ENCODE assay signal across 8 mouse cellular contexts in the genomic region with DNA sequence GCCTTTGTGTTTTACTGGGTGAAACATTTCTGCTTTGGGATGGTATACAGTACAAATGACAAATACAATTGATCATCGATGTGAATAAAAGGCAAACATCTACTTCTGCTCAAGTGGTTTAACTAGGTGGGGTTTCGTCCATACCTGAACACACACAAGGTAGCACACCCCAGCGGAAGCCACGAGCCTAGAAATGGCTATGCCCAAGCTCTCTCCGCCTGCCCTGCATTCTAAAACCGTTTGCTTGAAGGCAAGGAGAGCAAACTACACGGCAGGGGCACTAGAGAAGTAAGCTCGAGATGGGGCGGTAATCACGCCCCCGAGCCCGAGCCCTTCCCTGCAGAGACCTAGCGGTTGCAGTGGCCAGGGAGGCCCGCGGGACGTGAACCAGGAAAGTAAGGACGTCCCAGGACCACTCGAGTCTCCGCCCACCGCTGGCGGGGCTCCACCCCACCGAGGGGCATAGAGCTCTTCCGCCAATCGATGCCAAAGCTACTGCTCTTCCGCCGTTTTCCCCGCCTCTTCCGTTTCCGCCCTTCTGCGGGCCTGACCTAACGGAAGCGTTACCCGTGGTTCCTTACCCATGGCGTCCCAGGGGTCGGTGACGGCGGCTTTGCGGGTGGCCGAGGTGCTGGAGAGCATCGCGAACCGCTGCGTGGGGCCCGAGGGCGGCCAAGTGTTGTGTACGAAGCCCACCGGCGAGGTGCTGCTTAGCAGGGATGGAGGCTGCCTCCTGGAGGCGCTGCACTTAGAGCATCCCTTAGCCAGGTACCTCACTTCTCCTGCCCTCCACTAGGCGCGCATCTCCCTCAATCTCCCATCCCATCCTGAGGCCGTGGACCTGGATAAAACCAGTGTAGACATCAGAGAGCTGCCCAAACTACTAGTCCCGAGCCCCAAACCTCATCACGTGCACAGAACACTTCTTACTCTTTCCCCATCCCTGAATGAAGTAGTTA. TPM values are rescaled to one million over a fixed set of nuclear protein-coding genes. Genes with fewer than 3 reads are reported as not detected.
DNase-seq lines count a peak whose midpoint lies in the region; ATAC-seq and TF ChIP-seq lines count a peak whose summit lies in the region.

A gene (plus strand): TSS at position 540 of the 959 bp plus-strand sequence.

- no peaks in the 10 kb centered on the region for H3K9me3 ChIP-seq in heart, embryonic 12.5 days (replicated peaks)
- H3K9me3 ChIP-seq in kidney, postnatal 0 days (replicated peaks; ENCODE audit: low read length) = no peaks in the 10 kb centered on the region
- no peaks in the 10 kb centered on the region for H3K9me3 ChIP-seq in liver, embryonic 11.5 days (ENCODE audit: control insufficient read depth, low read length)
- no peaks in the 10 kb centered on the region for H3K9me3 ChIP-seq in stomach, embryonic 14.5 days (ENCODE audit: control insufficient read depth, low read depth, low read length)

- H3K79me2 ChIP-seq in C2C12 (ENCODE audit: control insufficient read depth, insufficient read depth) = peaks cover 6% of the 10 kb centered on the region

- under 1% methylated on average over 54 of the region's 54 CpGs for WGBS in heart, embryonic 12.5 days
- 1% methylated on average over 52 of the region's 54 CpGs for WGBS in kidney, postnatal 0 days
- under 1% methylated on average over 54 of the region's 54 CpGs for WGBS in liver, embryonic 11.5 days
- 1% methylated on average over 54 of the region's 54 CpGs for WGBS in stomach, embryonic 14.5 days

- H3K4me2 ChIP-seq in heart, embryonic 12.5 days = peak within 1 kb of the TSS; percentile 77
- H3K4me2 ChIP-seq in kidney, postnatal 0 days (ENCODE audit: low read length) = peak within 1 kb of the TSS; percentile 69
- peak within 1 kb of the TSS; percentile 73 for H3K4me2 ChIP-seq in liver, embryonic 11.5 days
- peak within 1 kb of the TSS; percentile 62 for H3K4me2 ChIP-seq in stomach, embryonic 14.5 days (replicated peaks; ENCODE audit: low read depth, low read length)

- no peaks in the 10 kb centered on the region for H3K27me3 ChIP-seq in C2C12 (ENCODE audit: control insufficient read depth, insufficient read depth, insufficient read length)
- no peaks in the 10 kb centered on the region for H3K27me3 ChIP-seq in heart, embryonic 12.5 days (replicated peaks)
- no peaks in the 10 kb centered on the region for H3K27me3 ChIP-seq in kidney, postnatal 0 days (ENCODE audit: insufficient read depth, low read length)
- H3K27me3 ChIP-seq in liver, embryonic 11.5 days (replicated peaks; ENCODE audit: control insufficient read depth, insufficient read depth, low read length) = no peaks in the 10 kb centered on the region
- H3K27me3 ChIP-seq in stomach, embryonic 14.5 days (ENCODE audit: control insufficient read depth, insufficient read depth, low read length) = no peaks in the 10 kb centered on the region

- H3ac ChIP-seq in C2C12 (ENCODE audit: control insufficient read depth, insufficient read length, low read depth) = peak within 1 kb of the TSS; percentile 97

- H3K4me1 ChIP-seq in heart, embryonic 12.5 days (replicated peaks) = peaks cover 3% of the 10 kb centered on the region; the same call in 1 of the 2 replicates
- no peaks in the 10 kb centered on the region for H3K4me1 ChIP-seq in kidney, postnatal 0 days (replicated peaks; ENCODE audit: insufficient read depth, low read length)
- H3K4me1 ChIP-seq in liver, embryonic 11.5 days (replicated peaks; ENCODE audit: control insufficient read depth, insufficient read depth, low read length) = peaks cover 6% of the 10 kb centered on the region
- H3K4me1 ChIP-seq in stomach, embryonic 14.5 days (ENCODE audit: control insufficient read depth, insufficient read depth, low read length) = no peaks in the 10 kb centered on the region

- peak; percentile 91 for DNase-seq in brain, embryonic 18.5 days (ENCODE audit: low read depth, low spot score)
- DNase-seq in kidney, postnatal 0 days (ENCODE audit: low spot score) = peak; percentile 99
- peak; percentile 92 for DNase-seq in liver, embryonic 11.5 days (ENCODE audit: low spot score)
- peak; percentile 94 for DNase-seq in naive thymus-derived CD4-positive, alpha-beta T cell, adult 2 months (ENCODE audit: low read depth)

- no peaks in the 10 kb centered on the region for H3K79me3 ChIP-seq in C2C12 (ENCODE audit: low read depth)

- H3K9ac ChIP-seq in heart, embryonic 12.5 days = peak within 1 kb of the TSS; percentile 86
- peak within 1 kb of the TSS; percentile 56 for H3K9ac ChIP-seq in kidney, postnatal 0 days (ENCODE audit: low read depth, low read length)
- peak within 1 kb of the TSS; percentile 72 for H3K9ac ChIP-seq in liver, embryonic 11.5 days (ENCODE audit: low read depth, low read length)
- H3K9ac ChIP-seq in stomach, embryonic 14.5 days (replicated peaks; ENCODE audit: low read depth, low read length) = peak within 1 kb of the TSS; percentile 54

- H3K4me3 ChIP-seq in C2C12 (ENCODE audit: insufficient read depth, poor library complexity, severe bottlenecking) = peak within 1 kb of the TSS; percentile 53
- peak within 1 kb of the TSS; percentile 95 for H3K4me3 ChIP-seq in heart, embryonic 12.5 days
- peak within 1 kb of the TSS; percentile 59 for H3K4me3 ChIP-seq in kidney, postnatal 0 days (replicated peaks; ENCODE audit: low read depth, low read length)
- peak within 1 kb of the TSS; percentile 83 for H3K4me3 ChIP-seq in liver, embryonic 11.5 days (ENCODE audit: low read depth, low read length)
- peak within 1 kb of the TSS; percentile 69 for H3K4me3 ChIP-seq in stomach, embryonic 14.5 days (ENCODE audit: low read depth, low read length)

- H3K36me3 ChIP-seq in C2C12 (ENCODE audit: control insufficient read depth, insufficient read depth) = peaks cover under 1% of the 10 kb centered on the region
- peaks cover 2% of the 10 kb centered on the region for H3K36me3 ChIP-seq in heart, embryonic 12.5 days
- 0 out of 2 replicates have a peak, but pooled peaks cover under 1% of the 10 kb centered on the region for H3K36me3 ChIP-seq in kidney, postnatal 0 days (ENCODE audit: insufficient read depth, low read length)
- H3K36me3 ChIP-seq in liver, embryonic 11.5 days (ENCODE audit: control insufficient read depth, insufficient read depth, low read length) = no peaks in the 10 kb centered on the region
- H3K36me3 ChIP-seq in stomach, embryonic 14.5 days (ENCODE audit: control insufficient read depth, insufficient read depth, low read length) = no peaks in the 10 kb centered on the region; the same call in 1 of the 2 replicates

- TF ChIP-seq CTCF in C2C12 (IDR thresholded peaks at IDR 0.05; ENCODE audit: control insufficient read depth, insufficient read depth, insufficient read length) = peak; percentile 70
- peak; percentile 79 for TF ChIP-seq CTCF in kidney, postnatal 0 days (IDR thresholded peaks at IDR 0.05; ENCODE audit: low read depth)

- peak; percentile 99 for ATAC-seq in erythroid progenitor cell, adult 5-6 weeks (replicated peaks; ENCODE audit: low FRiP score, poor library complexity, severe bottlenecking)
- peak; percentile 99 for ATAC-seq in heart, embryonic 12.5 days (ENCODE audit: insufficient number of reproducible peaks, low FRiP score)
- peak; percentile 98 for ATAC-seq in kidney, postnatal 0 days (replicated peaks; ENCODE audit: low FRiP score, low read depth)
- peak; percentile 99 for ATAC-seq in liver, embryonic 11.5 days (replicated peaks; ENCODE audit: low FRiP score)
- peak; percentile 99 for ATAC-seq in stomach, embryonic 14.5 days (ENCODE audit: insufficient number of reproducible peaks, insufficient read depth, low FRiP score, low read depth)

- peak within 1 kb of the TSS; percentile 78; the same call in 1 of the 2 replicates for H3K27ac ChIP-seq in heart, embryonic 12.5 days (ENCODE audit: poor library complexity, severe bottlenecking)
- peak within 1 kb of the TSS; percentile 75 for H3K27ac ChIP-seq in kidney, postnatal 0 days
- H3K27ac ChIP-seq in liver, embryonic 11.5 days (ENCODE audit: low read depth, low read length) = peak within 1 kb of the TSS; percentile 34; the same call in 1 of the 2 replicates
- H3K27ac ChIP-seq in stomach, embryonic 14.5 days (ENCODE audit: low read length) = peak within 1 kb of the TSS; percentile 74; the same call in 1 of the 2 replicates

TF ChIP-seq in C2C12, 6 proteins besides CTCF, POLR2A, EP300 and RAD21:
- no peak for TF ChIP-seq FOSL1 (IDR thresholded peaks at IDR 0.05; ENCODE audit: insufficient read depth, low read length, poor library complexity, severe bottlenecking)
- TF ChIP-seq MAX (IDR thresholded peaks at IDR 0.05) = peak; percentile 40
- TF ChIP-seq MYOD1 (IDR thresholded peaks at IDR 0.05; ENCODE audit: control insufficient read depth, insufficient read length, low read depth) = no peak
- TF ChIP-seq USF1 (IDR thresholded peaks at IDR 0.05; ENCODE audit: low read depth) = peak; percentile 27

RNA-seq across cellular contexts. Expression of the gene that starts here (rescaled TPM):
- polyA plus RNA-seq in C2C12 (2012; fragmentation: generic; extraction: Trizol) = 1.2 TPM
- not detected in 2 replicates for total RNA-seq in erythroid progenitor cell, adult 5-6 weeks (2015; ENCODE audit: low replicate concordance)
- total RNA-seq in erythroid progenitor cell, adult 5-6 weeks (2017; ENCODE audit: low replicate concordance) = 0.26 and 2.6 TPM in 2 replicates
- 3.6 and 4.7 TPM in 2 replicates for polyA plus RNA-seq in heart, embryonic 12.5 days (2016; fragmentation: Nextera tagmentation; extraction: Ambion mirVana)
- polyA plus RNA-seq in kidney, postnatal 0 days (2015; fragmentation: Nextera tagmentation; extraction: Ambion mirVana) = 5.7 and 6.2 TPM in 2 replicates
- 3.1 and 4.3 TPM in 2 replicates for polyA plus RNA-seq in liver, embryonic 11.5 days (2014; fragmentation: Nextera tagmentation; extraction: Ambion mirVana)
- 4.9 and 6.0 TPM in 2 replicates for polyA plus RNA-seq in stomach, embryonic 14.5 days (2014; fragmentation: Nextera tagmentation; extraction: Ambion mirVana)

Comparison
In these comparisons a context has a peak if more than half of its experiments do, and no peak if none do; other contexts are left out.
1. Peak in every context shown above with its lines: DNase-seq, ATAC-seq, H3K4me3 ChIP-seq and H3K27ac ChIP-seq.